Mouse (Mus musculus): ENCODE data around the gene Rnf144b.
A peak's percentile ranks its signal among the peaks of the same experiment; 100 is the strongest.

Gene Rnf144b

GRCm38 (mm10) chr13:47124986-47125385, 2.5 kb downstream of the Rnf144b start:
- DNase-seq (ENCODE audit: low spot score), result no peak

- no peak for DNase-seq (ENCODE audit: low spot score)
These were observed 3.1 kb downstream of the Rnf144b start for GRCm38 (mm10) chr13:47125595-47125994.

DNA sequence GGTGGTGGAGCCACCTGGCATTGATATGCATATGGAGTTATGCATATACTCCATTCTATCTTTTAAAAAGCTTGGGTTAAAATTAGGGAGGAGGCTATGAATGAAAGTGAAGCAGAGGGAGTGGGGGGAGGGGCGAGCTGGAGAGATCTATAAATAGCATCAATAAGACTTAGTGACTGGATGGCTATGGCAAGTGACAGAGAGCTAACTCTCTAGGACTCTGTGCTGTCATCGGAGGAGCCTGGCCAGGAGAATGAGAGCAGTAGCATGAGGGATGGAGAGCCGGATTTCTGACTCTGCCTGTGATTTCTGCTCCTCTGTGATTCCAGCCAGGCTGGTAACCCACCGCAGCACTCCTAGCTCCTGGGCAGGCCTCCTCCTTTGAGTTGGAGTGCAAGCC, 6.6 kb downstream of the Rnf144b start:
- no peak for DNase-seq (ENCODE audit: low spot score)

DNA sequence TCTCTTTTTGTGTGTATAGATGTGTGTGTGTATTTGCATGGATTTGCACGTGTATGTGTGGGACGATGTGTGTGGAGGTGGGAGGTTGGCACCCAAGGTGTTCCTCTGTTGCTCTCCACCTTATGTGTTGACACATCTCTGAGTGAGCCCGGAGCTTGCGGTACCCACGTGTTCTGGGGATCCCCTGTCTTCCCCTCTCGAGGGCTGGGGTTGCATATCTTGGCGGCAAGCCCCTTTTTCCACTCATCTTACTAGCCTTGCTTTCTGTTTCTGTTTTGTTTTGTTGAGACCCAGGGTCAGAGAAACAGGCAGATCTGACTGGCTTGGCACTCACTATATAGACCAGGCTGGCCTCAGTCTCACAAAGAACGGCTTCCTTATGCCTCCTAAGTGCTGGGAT, 10.6 kb downstream of the Rnf144b start:
- DNase-seq (ENCODE audit: low spot score), result no peak

- DNase-seq (ENCODE audit: low spot score), result no peak
These were observed 12.4 kb downstream of the Rnf144b start for GRCm38 (mm10) chr13:47134836-47135235.

- no peak for DNase-seq (ENCODE audit: low spot score)
These were observed 13.3 kb downstream of the Rnf144b start for GRCm38 (mm10) chr13:47135741-47136140.

DNA sequence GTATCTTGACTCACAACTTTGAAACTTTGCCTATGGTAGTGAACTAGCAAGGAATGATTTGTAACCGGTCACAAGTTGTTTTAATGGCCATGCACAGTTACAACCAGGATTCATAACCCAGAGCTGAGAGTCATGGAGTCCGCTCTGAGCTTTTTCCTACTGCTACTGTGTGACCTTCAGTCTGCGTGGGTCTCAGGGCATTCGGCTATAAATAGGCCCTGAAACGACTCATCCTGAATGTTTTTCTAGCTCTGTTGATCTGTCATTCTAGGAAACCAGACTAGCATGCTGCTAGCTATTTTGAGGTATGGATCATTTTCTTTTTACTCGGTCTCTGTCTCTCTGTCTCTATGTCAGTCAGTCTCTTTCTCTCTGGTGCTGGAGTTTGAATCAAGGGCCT, 20.3 kb downstream of the Rnf144b start:
- DNase-seq (ENCODE audit: low spot score), result no peak

- peak; percentile 48 for DNase-seq (ENCODE audit: low spot score)
These were observed 23.5 kb downstream of the Rnf144b start for GRCm38 (mm10) chr13:47145939-47146338.

DNA sequence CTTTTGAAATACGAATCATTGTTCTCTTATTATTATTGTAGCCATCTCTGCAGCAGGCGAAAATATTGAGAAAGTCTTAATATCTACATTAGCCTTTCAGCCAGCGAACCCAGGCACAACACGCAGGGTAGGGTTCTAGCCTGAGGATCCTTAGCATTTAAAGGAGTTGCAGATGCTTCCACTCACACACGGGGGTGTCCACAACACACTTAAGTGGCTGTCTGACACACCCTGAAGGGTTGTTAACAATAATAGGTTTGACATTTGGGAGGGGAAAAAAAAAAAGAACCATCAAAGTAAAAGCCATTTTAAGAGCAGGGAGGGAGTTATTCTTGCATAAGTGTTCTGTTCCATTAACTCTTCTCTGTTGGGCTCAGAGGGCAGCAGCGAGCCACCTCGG, 23.9 kb downstream of the Rnf144b start:
- no peak for DNase-seq (ENCODE audit: low spot score)

DNA sequence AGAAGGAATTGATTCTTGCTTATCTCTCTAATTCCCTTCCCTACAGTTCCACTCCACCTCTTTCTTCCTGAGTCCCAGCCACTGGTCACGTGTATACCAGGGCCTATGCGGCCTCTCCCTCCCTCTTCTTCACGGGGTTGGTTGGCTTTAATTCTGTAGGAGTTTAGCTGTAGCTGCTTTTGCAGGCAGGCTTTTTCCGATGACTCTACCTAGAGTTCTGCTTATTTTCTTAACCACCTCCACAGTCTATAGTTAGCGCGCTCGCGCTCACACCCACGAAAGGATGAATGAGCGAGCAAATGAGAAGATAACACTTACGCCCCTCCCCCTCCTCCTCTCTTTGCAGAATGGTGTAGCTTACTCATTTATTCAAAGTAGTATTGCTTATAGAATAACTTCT, 26.1 kb downstream of the Rnf144b start:
- no peak for DNase-seq (ENCODE audit: low spot score)

DNA sequence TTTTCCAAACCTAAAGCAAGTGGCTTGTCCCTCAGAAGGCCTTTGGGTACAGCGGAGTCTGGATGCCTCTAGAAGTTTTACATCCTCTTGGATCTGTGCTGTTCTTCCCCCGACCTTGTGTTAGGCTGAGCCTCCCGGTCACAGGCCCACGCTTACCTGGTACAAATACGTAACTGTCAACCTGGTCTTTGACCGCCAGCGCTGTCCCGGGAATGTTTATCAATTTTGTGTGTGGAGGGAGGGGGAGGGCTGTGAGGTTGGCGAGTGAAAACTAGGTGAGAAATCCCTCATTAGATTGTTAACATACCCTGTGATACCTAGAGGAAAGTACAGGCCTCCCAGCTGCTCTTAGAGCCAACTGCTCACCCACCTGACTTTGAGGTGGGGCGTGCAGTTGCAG, 27.5 kb downstream of the Rnf144b start:
- DNase-seq (ENCODE audit: low spot score), result no peak

DNA sequence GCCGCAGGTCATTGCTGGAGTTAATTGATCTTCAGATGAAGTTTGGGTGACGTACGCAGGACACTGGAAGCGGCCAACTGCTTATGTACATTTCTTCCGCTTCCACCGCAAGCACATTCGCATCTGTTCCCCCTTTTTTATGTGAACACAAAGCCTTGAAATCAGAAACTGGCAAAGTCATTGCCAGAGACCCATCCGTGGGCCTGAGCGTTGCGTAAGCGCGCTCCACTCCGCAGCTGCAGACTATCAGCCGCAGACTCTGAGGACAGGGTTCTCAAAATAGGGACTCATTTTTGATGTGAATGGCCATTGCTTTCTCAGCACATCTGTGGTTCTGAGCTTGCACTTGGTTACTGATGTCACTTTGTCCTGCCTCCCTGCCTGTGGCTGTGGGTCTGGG, 28.6 kb downstream of the Rnf144b start:
- DNase-seq (ENCODE audit: low spot score), result no peak

- DNase-seq (ENCODE audit: low spot score), result peak; percentile 91
These were observed 29.9 kb downstream of the Rnf144b start for GRCm38 (mm10) chr13:47152390-47152789.

- DNase-seq (ENCODE audit: low spot score), result no peak
These were observed 30.8 kb downstream of the Rnf144b start for GRCm38 (mm10) chr13:47153206-47153605.

DNA sequence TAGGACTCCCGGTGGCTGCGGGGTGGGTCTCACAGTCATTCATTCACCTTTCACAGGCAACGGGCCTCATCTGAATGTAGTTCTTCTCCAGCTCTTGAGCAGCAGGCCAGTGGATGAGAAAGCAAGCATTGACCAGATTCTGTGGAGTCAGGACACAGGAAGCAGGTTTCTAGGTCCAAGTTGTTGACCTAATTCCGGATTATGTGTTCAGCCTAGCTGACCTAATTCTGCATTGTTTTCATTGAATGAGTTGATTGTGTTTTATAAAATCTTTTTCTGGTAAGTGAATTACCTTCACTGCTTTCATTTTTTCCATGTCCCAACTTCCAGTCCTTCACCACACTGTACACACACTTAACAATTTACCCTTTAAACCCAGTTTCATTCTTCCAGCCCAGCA, 32.4 kb downstream of the Rnf144b start:
- no peak for DNase-seq (ENCODE audit: low spot score)

DNA sequence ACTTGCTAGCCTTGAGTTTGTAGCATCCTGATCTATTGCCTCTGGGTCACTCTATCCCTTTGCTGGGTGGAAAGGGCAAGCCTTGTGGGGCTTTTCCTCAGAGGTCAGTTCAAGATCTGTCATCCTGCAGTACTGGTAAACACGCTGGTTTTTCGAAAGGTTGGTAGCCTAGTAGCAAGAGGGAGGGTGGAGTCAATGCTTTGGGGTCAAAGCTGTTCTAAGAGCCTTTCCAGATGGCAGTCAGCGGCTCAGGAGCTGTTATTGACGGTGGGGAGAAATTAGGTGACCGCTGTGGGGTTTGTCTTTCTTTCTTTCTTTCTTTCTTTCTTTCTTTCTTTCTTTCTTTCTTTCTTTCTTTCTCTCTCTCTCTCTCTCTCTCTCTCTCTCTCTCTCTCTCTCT, 34.4 kb downstream of the Rnf144b start:
- DNase-seq (ENCODE audit: low spot score), result peak; percentile 46

DNA sequence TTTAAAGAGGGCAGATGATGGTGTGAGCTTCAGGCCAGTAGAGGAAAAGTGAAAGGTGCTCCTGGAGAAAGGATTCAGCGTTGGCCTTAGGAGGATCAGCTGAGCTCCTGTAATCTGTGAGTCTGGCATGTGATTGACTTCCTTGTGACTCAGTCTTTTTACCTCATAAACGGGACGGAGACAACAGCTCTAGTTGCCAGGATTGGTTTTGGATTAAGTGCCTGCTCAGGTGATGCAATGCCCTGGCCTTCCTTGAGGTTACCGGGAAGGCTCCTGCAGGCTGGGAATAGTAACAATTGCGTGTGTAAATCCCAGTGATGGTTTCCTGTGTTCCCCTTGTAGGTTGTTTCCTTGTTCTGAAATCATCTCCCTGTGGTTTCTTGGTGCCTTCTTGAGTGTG, 39.5 kb downstream of the Rnf144b start:
- no peak for DNase-seq (ENCODE audit: low spot score)

- DNase-seq (ENCODE audit: low spot score), result no peak
These were observed 42.3 kb downstream of the Rnf144b start for GRCm38 (mm10) chr13:47164732-47165131.

DNA sequence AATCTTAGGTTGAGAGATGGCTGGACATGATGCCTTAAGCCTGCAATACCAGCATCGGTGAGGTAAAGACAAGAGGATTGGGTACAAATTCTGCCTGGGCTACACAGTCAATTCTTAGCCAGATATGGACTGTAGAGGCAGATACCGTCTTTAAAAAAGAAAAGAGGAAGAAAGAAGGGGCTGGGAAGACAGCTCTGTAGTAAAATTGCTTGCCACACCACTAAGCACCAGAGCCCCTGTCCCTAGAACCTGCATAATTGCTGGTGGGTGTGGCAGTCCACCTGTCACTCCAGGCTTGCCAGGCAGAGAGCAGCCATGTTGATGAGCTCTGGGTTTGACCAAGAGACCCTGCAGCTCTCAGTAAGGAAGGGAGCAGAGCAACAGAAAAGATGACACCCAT, 42.8 kb downstream of the Rnf144b start:
- DNase-seq (ENCODE audit: low spot score), result no peak

- peak; percentile 12 for DNase-seq (ENCODE audit: low spot score)
These were observed 46.0 kb downstream of the Rnf144b start for GRCm38 (mm10) chr13:47168484-47168883.

DNA sequence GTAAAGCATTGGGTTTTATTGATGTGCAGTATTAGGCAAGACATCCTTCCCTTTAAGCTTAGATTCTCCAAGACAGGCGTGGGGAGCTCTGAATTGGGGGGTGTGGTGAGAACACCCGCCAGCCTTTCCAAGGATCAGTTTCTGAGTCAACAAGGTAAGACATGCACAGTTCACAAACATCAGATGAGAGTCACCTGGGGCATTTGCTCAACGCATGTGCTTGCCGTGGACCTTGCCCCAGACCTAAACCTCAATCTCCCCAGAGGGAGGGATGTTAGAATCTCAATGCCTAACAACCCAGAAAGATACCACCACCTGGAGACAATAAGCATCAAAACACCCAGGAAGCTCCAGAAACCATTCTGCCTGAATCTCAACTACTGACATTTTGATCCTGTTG, 47.6 kb downstream of the Rnf144b start:
- no peak for DNase-seq (ENCODE audit: low spot score)

DNA sequence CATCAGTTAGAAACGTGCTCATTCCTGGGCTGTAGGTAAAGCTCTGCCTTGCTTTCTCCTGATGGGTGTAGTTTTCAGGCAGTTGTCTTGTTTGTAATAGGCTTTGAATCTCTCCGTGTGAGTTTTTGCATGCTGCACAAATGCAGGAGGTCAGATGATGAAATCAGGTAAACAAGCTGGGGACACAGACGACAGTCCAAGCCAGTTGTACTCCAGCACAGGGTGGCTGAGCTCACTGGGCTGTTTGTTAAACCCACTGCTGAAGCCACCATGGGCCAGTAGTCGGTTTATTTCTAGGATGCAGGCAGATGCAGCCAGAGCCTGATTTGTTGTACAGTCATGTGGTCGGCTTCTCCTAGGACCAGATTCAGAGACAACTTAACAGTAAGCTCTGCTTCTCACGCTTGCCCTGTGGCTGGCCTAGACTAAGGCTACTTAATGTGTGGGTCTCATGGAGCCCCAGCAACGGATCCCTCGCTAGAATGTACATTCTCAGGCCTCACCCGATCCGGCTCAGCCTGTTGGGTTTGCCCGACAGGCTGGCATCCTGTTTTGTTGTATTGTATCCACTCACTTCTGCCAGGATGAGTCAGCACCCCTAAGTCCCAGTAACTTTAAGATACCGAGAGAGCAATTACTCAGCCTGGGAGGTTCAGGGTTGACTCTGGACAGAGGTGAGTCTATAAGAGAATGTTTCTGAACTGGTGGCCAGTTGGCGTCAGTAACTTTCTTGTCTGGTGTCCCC, 48.5 kb downstream of the Rnf144b start:
- DNase-seq (ENCODE audit: low spot score), result no peak

DNA sequence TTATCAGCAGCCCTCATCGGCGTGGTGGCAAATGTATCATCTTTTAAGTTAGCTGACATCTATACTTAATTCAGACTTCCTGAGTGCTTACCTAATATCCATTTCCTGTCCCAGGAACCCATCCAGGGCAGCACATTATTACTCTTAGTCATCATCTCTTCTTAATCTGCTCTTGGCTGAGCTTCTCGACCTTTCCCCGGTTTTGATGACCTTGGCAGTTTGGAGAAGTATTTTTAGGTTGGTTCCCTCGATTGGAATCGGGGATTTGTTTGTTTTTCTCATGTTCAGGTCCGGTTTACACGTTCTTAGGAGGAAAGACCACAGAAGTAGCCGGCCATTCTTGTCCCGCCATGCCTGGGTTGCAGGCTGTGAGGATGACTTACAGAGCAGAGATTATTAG, 50.4 kb downstream of the Rnf144b start:
- DNase-seq (ENCODE audit: low spot score), result no peak

GRCm38 (mm10) chr13:47178182-47178581, 55.7 kb downstream of the Rnf144b start:
- DNase-seq (ENCODE audit: low spot score), result no peak

Measured in embryo, embryonic 10 days (tissue).